Mouse (Mus musculus): ENCODE results near the gene Lclat1. TPM values are rescaled to one million over a fixed set of nuclear protein-coding genes. Genes with fewer than 3 reads are reported as not detected.

The Lclat1 gene
- total RNA-seq, 2 experiments from 2014 or later = 34.5 to 35.1 TPM

- no peak for DNase-seq (ENCODE audit: low spot score in 2 of 2)
Observed at GRCm38 (mm10) chr17:73087045-73087910, 20.5 kb upstream of the Lclat1 start.

GRCm38 (mm10) chr17:73091368-73091767 is 16.4 kb upstream of the Lclat1 start:
- DNase-seq (ENCODE audit: low spot score in 2 of 2) = no peak

DNA sequence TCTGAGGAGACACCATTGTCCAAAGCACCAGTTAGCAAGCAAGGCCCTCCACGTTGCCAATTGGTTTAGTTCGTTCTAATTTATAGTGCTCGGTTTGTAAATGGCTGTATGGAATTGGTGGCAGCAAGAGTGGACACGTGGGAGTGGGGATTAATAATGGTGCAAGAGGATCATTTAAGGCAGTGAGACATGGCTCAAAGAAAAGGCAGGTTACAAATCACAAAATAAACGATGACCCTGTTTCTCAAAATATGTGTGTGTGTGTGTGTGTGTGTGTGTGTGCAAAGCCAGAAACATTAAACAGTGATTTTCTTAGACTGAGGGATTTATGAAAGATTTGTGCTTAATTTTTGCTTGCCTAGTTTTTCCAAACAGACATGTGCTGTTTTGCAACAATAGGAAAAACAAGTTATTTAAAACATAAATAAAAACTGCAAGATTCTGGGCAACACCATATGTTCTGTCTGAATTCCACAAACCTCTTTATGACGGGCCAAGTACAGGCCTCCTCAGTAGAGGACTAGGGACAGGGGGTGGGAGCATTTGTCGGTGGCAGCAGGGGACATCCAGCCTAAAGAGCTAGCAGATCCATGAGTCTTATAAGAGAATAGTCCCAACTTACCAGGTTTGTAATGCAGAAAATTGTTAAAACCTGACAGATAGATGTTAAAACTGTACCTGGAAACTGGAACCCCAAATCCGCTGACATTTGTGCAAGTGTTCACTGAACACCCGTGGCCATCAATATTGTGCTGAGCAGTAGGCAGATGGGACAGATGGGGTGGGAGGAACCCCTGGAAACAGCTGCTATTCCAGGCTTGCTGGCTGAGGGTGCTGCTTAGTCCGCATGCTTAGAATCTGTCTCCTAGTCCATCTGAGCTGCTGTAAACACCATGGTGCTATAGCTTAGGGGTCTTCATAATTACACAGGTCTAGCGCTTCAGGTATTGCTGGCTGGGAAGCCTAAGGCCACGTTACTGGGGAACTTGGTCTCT is 15.4 kb upstream of the Lclat1 start:
- no peak for DNase-seq (ENCODE audit: low spot score in 2 of 2)

GRCm38 (mm10) chr17:73095070-73095469 is 12.7 kb upstream of the Lclat1 start:
- DNase-seq (ENCODE audit: low spot score in 2 of 2) = no peak

DNA sequence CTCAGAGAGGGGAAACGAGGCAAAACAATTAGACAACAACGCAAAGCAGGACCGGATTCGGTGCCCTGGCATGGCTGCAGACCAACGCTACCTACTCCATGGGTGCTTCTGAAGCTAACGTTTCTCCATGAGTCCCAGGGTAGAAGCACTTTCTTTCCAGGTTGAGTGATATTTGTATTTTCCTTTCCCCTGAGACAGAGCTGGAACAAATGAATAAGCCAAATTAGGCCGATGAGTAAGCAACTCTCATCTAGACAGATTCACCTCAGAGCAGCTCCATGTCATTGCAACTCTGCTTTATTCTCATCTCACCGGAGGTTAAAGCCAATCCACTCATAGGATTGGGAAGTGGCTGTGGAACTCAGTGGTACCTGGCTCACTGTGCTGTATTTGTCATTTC is 12.2 kb upstream of the Lclat1 start:
- no peak for DNase-seq (ENCODE audit: low spot score in 2 of 2)

GRCm38 (mm10) chr17:73096484-73096883 is 11.3 kb upstream of the Lclat1 start:
- DNase-seq (ENCODE audit: low spot score in 2 of 2) = peak in 1 of 2 experiments; percentile 62

- no peak for DNase-seq (ENCODE audit: low spot score in 2 of 2)
Observed at GRCm38 (mm10) chr17:73098636-73099035, 9.1 kb upstream of the Lclat1 start.

- DNase-seq (ENCODE audit: low spot score in 2 of 2) = no peak
Observed at GRCm38 (mm10) chr17:73100396-73100795, 7.4 kb upstream of the Lclat1 start.

DNA sequence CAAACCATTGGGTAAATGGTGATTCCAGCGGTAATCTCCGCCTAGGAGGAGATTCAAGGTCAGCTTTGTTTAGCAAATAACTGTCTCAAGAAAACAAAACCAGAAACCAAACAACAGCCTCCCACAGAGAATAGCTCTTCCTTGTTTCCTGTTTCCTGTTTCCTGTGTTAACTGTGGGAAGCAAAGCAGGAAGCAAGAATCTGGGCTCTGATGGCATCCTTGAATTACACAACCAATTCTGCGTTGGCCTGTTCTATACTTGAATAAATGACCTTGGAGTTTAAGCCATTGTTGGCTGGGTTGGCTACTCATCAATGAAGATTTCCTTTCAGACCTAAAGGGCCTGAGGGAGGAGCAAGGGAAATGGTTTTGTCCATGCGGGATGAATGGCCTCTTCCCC is 5.2 kb upstream of the Lclat1 start:
- DNase-seq (ENCODE audit: low spot score in 2 of 2) = no peak

GRCm38 (mm10) chr17:73108170-73108887 is 544 bp downstream of the Lclat1 start:
- peak; percentile 3 to 13 for DNase-seq (ENCODE audit: low spot score in 2 of 2)

- no peak for DNase-seq (ENCODE audit: low spot score in 2 of 2)
Observed at GRCm38 (mm10) chr17:73108888-73109259, 1.1 kb downstream of the Lclat1 start.

DNA sequence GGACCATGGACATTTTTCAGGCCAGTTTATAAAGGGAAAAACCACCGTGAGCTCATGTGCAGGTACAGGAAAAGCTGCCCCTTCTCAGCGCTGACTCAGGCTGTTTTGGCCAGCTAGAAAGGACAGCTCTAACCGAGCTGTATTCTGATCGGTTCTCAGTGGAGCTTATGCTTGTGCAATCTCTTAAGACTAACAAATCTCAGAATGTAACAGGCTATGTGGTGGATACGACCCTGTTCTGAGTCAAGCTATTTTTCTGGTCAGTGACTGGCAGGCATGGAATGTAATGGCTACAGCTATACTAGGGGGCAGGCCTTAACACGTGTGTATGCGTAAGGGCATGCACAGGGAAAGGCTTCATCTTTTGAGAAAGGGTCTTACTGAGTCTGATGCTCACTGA is 4.3 kb downstream of the Lclat1 start:
- no peak for DNase-seq (ENCODE audit: low spot score in 2 of 2)

DNA sequence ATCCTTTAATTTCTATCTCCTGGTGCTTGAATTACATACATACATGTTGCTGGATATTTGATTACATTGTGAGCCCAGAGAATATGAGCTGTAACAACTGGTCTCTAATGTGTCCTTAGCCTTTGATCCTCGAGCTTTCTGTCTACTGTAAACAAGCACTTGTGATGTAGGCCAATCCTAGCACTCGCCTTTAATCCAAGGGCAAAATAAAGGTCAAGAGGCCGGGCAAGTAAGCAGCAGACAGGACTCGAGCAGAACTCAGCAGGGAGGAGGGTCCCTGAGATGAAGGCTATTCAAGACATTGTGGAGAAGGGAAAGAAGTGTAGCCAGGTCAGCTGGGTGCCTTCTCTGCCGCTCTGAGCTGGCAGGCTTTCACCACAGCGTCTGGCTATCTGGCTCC is 4.8 kb downstream of the Lclat1 start:
- DNase-seq (ENCODE audit: low spot score in 2 of 2) = no peak

- no peak for DNase-seq (ENCODE audit: low spot score in 2 of 2)
Observed at GRCm38 (mm10) chr17:73113230-73113629, 5.4 kb downstream of the Lclat1 start.

DNA sequence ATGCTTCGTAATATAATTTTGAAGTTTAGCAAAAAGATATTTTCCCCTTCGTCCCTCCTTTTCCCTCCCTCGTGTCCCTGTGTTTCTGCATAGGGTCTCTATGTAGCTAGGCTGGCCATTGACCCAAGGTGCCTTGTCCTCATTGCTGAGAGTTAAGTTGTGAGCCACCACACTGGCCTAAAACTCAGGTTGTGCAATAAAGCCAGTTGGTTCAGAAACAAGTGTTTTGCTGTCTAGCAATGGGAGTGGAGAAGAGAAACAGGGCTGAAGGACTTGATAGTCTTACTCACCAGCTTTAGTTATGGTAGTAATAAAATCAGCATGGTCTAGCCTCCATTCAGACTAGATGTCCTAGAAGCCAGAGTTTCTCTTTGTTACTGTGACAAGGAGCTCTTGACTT is 10.3 kb downstream of the Lclat1 start:
- no peak for DNase-seq (ENCODE audit: low spot score in 2 of 2)

DNA sequence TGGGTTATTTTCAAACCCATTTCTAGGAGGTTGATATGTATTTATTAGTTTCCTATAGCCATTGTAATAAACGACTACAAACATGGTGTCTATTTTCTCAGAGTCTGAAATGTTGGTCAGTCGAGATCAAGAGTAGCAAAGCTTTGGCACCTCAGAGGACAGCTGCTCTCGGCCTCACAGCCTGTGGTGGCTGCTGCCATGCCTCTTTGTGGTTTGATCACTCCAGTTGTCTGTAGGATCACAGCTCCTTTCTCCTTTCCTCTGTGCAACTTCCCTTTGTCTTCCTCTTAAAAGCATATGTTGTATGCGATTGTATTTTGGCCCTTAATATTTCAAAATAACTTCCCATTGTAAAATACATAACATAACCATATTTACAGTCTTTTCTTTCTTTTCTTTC is 10.9 kb downstream of the Lclat1 start:
- DNase-seq (ENCODE audit: low spot score in 2 of 2) = no peak

GRCm38 (mm10) chr17:73119150-73119549 is 11.4 kb downstream of the Lclat1 start:
- DNase-seq (ENCODE audit: low spot score in 2 of 2) = no peak

- DNase-seq (ENCODE audit: low spot score in 2 of 2) = peak; percentile 1 to 29
Observed at GRCm38 (mm10) chr17:73120545-73120944, 12.8 kb downstream of the Lclat1 start.

DNA sequence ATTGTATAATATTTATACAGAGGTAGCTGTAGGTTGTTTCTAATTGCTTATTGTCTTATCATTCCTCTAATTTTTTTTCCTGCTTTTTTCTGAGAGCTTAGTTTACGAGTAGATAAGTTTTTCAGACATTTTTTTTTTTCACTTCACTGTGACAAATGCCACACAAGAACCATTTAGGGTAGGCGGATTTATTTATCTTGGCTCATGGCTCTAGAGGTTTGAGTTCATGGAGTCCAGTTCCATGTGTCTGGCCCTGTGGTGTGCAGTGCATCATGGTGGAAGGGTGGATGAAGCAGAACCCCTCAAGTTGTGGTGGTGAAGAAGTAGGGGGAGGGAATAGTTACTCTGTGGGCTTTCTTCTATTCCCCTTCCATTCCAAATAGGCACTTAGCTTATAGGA is 13.9 kb downstream of the Lclat1 start:
- no peak for DNase-seq (ENCODE audit: low spot score in 2 of 2)

DNA sequence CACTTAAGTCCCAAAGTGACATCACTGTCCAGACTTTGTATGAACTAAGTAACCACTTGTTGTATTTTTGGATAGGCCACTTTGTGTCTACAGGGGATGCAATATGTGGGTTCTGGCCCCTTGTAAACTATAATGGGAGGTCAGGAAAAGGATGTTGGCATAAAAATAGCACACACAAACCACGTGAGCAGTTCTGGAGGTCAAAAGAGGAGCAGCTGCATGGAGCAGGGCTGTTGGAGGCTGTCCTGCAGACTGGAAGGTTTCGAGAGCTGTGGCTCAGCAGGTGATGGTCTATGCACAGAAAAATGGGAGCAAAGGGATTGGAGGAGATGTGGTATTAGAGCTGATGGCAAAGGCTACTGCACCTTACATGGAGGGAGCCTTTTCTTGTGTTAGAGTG is 18.6 kb downstream of the Lclat1 start:
- DNase-seq (ENCODE audit: low spot score in 2 of 2) = no peak

DNA sequence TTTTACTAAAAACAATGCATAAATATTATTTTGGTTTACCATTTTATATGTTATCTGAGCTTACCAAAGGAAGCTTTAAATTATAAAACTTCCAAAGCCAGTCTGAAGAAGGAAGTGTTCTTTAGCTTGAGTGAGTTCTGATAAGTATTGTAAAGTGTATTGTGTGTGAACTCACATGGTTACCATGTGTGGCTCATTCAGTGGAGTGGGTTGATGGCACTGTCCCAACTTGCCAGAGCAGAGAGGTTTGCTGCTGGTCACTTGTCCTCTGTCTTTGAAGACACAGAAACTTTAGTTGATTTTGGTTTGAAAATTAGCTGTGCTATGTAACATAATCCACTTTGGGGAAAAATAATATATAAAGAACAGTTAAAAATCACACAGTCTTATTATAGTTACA is 19.1 kb downstream of the Lclat1 start:
- no peak for DNase-seq (ENCODE audit: low spot score in 2 of 2)
